Mouse (Mus musculus) C2C12 (cell line): Measurements from ENCODE around the gene Gadd45gip1. TPM values are rescaled to one million over a fixed set of nuclear protein-coding genes. Genes with fewer than 3 reads are reported as not detected.
A peak's percentile ranks its signal among the peaks of the same experiment; 100 is the strongest.

ENCODE experiments used
- H3K27me3 ChIP-seq: one replicate; pipeline ENCODE4 v1.6.1; 2011; ENCODE audit not compliant: control insufficient read depth, insufficient read depth, insufficient read length
- H3K36me3 ChIP-seq: one replicate; pipeline ENCODE4 v1.6.1; 2011; ENCODE audit not compliant: control insufficient read depth, insufficient read depth
- H3K4me3 ChIP-seq: one replicate; pipeline ENCODE4 v1.5.1; 2011; ENCODE audit warnings: mild to moderate bottlenecking, control low read depth; ENCODE audit not compliant: poor library complexity, insufficient read depth, severe bottlenecking
- H3K79me2 ChIP-seq: one replicate; pipeline ENCODE4 v1.6.1; 2011; ENCODE audit not compliant: control insufficient read depth, insufficient read depth
- H3K79me3 ChIP-seq: one replicate; pipeline ENCODE4 v1.6.1; 2011; ENCODE audit warnings: low read depth, control low read depth
- H3ac ChIP-seq: one replicate; pipeline ENCODE3; 2011; ENCODE audit warnings: low read depth; ENCODE audit not compliant: control insufficient read depth, insufficient read length
- CEBPB ChIP-seq: IDR thresholded peaks from one replicate; pipeline ENCODE4 v1.6.1; 2011; ENCODE audit warnings: low read depth, mild to moderate bottlenecking, control low read depth, moderate library complexity
- CTCF ChIP-seq: IDR thresholded peaks from one replicate; pipeline ENCODE4 v1.5.1; 2011; ENCODE audit not compliant: control insufficient read depth, insufficient read depth, insufficient read length
- FOSL1 ChIP-seq: IDR thresholded peaks from one replicate; pipeline ENCODE4 v1.8.0; 2011; ENCODE audit warnings: mild to moderate bottlenecking, low read length; ENCODE audit not compliant: poor library complexity, insufficient read depth, severe bottlenecking
- MAX ChIP-seq: IDR thresholded peaks from one replicate; pipeline ENCODE4 v1.6.1; 2011; ENCODE audit warnings: mild to moderate bottlenecking, control low read depth
- MYOD1 ChIP-seq: IDR thresholded peaks from one replicate; pipeline ENCODE4 v1.6.1; 2011; ENCODE audit warnings: low read depth; ENCODE audit not compliant: control insufficient read depth, insufficient read length
- MYOG ChIP-seq: IDR thresholded peaks from one replicate; pipeline ENCODE4 v1.6.1; 2011; ENCODE audit not compliant: control insufficient read depth, insufficient read length; ENCODE audit errors: extremely low read depth
- USF1 ChIP-seq: IDR thresholded peaks from one replicate; pipeline ENCODE4 v1.6.1; 2011; ENCODE audit warnings: low read depth, mild to moderate bottlenecking, control low read depth, moderate library complexity
- polyA plus RNA-seq: library from polyadenylated mRNA; unstranded; fragments of >200 nt; fragmentation: generic; extraction: Trizol; gene quantifications from one replicate; pipeline ENCODE4 v1.2.1, GENCODE M21; 2012; ENCODE audit warnings: missing spikeins

Gene Gadd45gip1
- polyA plus RNA-seq, 1 experiment: 32.5 TPM

- peaks cover 20% of the 10 kb centered on the region for H3K79me3 ChIP-seq
- H3K4me3 ChIP-seq: no peak overlapping the region
- peaks cover 52% of the 10 kb centered on the region for H3K79me2 ChIP-seq
- H3K27me3 ChIP-seq: no peaks in the 10 kb centered on the region
- no peak overlapping the region for H3ac ChIP-seq
- TF ChIP-seq MAX (no peak), CTCF (no peak), CEBPB (no peak), FOSL1 (no peak), MYOG (no peak), MYOD1 (no peak), USF1 (no peak)
- peaks cover 82% of the 10 kb centered on the region for H3K36me3 ChIP-seq
Observed at GRCm38 (mm10) chr8:84837912-84838470, 6.7 kb downstream of the Gadd45gip1 start.

- Histone ChIP-seq H3K36me3 (peaks cover 82% of the 10 kb centered on the region), H3K27me3 (no peaks in the 10 kb centered on the region), H3K4me3 (no peak overlapping the region), H3ac (no peak overlapping the region), H3K79me2 (peaks cover 52% of the 10 kb centered on the region), H3K79me3 (peaks cover 17% of the 10 kb centered on the region)
- TF ChIP-seq MYOG (no peak), CEBPB (no peak), MAX (no peak), USF1 (no peak), FOSL1 (no peak), MYOD1 (no peak), CTCF (no peak)
Observed at GRCm38 (mm10) chr8:84838513-84838912, 7.2 kb downstream of the Gadd45gip1 start.

GRCm38 (mm10) chr8:84839411-84839810, 8.1 kb downstream of the Gadd45gip1 start:
- H3K36me3 ChIP-seq: peaks cover 82% of the 10 kb centered on the region
- peaks cover 52% of the 10 kb centered on the region for H3K79me2 ChIP-seq
- peak overlapping the region; percentile 86 for H3K4me3 ChIP-seq
- peaks cover 21% of the 10 kb centered on the region for H3K79me3 ChIP-seq
- no peaks in the 10 kb centered on the region for H3K27me3 ChIP-seq
- H3ac ChIP-seq: no peak overlapping the region
- TF ChIP-seq USF1: no peak
- no peak for TF ChIP-seq MYOG
- TF ChIP-seq FOSL1: no peak
- TF ChIP-seq CTCF: no peak
- TF ChIP-seq MAX: no peak
- no peak for TF ChIP-seq CEBPB
- TF ChIP-seq MYOD1: no peak

- peaks cover 83% of the 10 kb centered on the region for H3K36me3 ChIP-seq
- H3K4me3 ChIP-seq: peak overlapping the region; percentile 86
- peaks cover 53% of the 10 kb centered on the region for H3K79me2 ChIP-seq
- H3ac ChIP-seq: peak overlapping the region; percentile 92
- no peaks in the 10 kb centered on the region for H3K27me3 ChIP-seq
- H3K79me3 ChIP-seq: peaks cover 24% of the 10 kb centered on the region
- TF ChIP-seq CEBPB (no peak), MYOD1 (no peak), MYOG (no peak), MAX (no peak), CTCF (no peak), FOSL1 (no peak), USF1 (no peak)
Observed at GRCm38 (mm10) chr8:84839875-84840247, 8.5 kb downstream of the Gadd45gip1 start.

- TF ChIP-seq CEBPB (peak; percentile 10), MAX (peak; percentile 85), FOSL1 (no peak)
- no peaks in the 10 kb centered on the region for H3K27me3 ChIP-seq
- H3K36me3 ChIP-seq: peaks cover 84% of the 10 kb centered on the region
- peaks cover 29% of the 10 kb centered on the region for H3K79me3 ChIP-seq
- peak within 1 kb of the TSS; percentile 86 for H3K4me3 ChIP-seq
- H3ac ChIP-seq: peak within 1 kb of the TSS; percentile 92
- peaks cover 58% of the 10 kb centered on the region for H3K79me2 ChIP-seq
Observed at GRCm38 (mm10) chr8:84840248-84840999, 9.1 kb downstream of the Gadd45gip1 start, which contains the start of gene Rad23a. Gene Rad23a (minus strand): TSS chr8:84840665.

GRCm38 (mm10) chr8:84841514-84841913, 10.2 kb downstream of the Gadd45gip1 start:
- Histone ChIP-seq H3K27me3 (no peaks in the 10 kb centered on the region), H3K4me3 (no peak overlapping the region), H3ac (no peak overlapping the region), H3K79me3 (peaks cover 40% of the 10 kb centered on the region), H3K79me2 (peaks cover 69% of the 10 kb centered on the region), H3K36me3 (peaks cover 78% of the 10 kb centered on the region)
- TF ChIP-seq CTCF (no peak), FOSL1 (no peak), MYOG (no peak), USF1 (no peak), CEBPB (no peak), MYOD1 (no peak), MAX (no peak)
